Mouse (Mus musculus): Measurements from ENCODE around the gene Wdr24. TPM values are rescaled to one million over a fixed set of nuclear protein-coding genes. Genes with fewer than 3 reads are reported as not detected.

Wdr24 gene
- polyA plus RNA-seq, 1 experiment from 2014 or later, result 24.7 TPM

GRCm38 (mm10) chr17:25832436-25833290 lies 9.2 kb downstream of the Wdr24 start:
- Histone ChIP-seq H3K27ac (ENCODE audit: low read length) (peak overlapping the region; percentile 99), H3K9me3 (replicated peaks; ENCODE audit: control insufficient read depth, low read length) (no peaks in the 10 kb centered on the region), H3K4me3 (replicated peaks; ENCODE audit: low read length) (peak overlapping the region; percentile 90), H3K4me1 (ENCODE audit: control insufficient read depth, insufficient read depth, low read length) (peaks cover 63% of the 10 kb centered on the region), H3K27me3 (ENCODE audit: control insufficient read depth, insufficient read depth, low read length) (no peaks in the 10 kb centered on the region), H3K9ac (ENCODE audit: low read length) (peak overlapping the region; percentile 92), H3K36me3 (ENCODE audit: control insufficient read depth, insufficient read depth, low read length) (peaks cover 22% of the 10 kb centered on the region), H3K4me2 (ENCODE audit: low read depth, low read length) (peak overlapping the region; percentile 88)
- under 1% methylated on average over 77 of the region's 77 CpGs for WGBS
- ATAC-seq (ENCODE audit: insufficient read depth, low FRiP score), result peak; percentile 93

GRCm38 (mm10) chr17:25833291-25833663 lies 9.8 kb downstream of the Wdr24 start, which contains the start of gene Stub1:
TSS of gene Stub1 (minus strand) at chr17:25833404.
- H3K9me3 ChIP-seq (replicated peaks; ENCODE audit: control insufficient read depth, low read length), result no peaks in the 10 kb centered on the region
- H3K36me3 ChIP-seq (ENCODE audit: control insufficient read depth, insufficient read depth, low read length), result peaks cover 20% of the 10 kb centered on the region
- peak within 1 kb of the TSS; percentile 99 for H3K27ac ChIP-seq (ENCODE audit: low read length)
- peak within 1 kb of the TSS; percentile 88 for H3K4me2 ChIP-seq (ENCODE audit: low read depth, low read length)
- H3K4me1 ChIP-seq (ENCODE audit: control insufficient read depth, insufficient read depth, low read length), result peaks cover 62% of the 10 kb centered on the region
- WGBS, result under 1% methylated on average over 24 of the region's 24 CpGs
- H3K9ac ChIP-seq (ENCODE audit: low read length), result peak within 1 kb of the TSS; percentile 92
- no peaks in the 10 kb centered on the region for H3K27me3 ChIP-seq (ENCODE audit: control insufficient read depth, insufficient read depth, low read length)
- peak; percentile 77 for ATAC-seq (ENCODE audit: insufficient read depth, low FRiP score)
- peak within 1 kb of the TSS; percentile 90 for H3K4me3 ChIP-seq (replicated peaks; ENCODE audit: low read length)

DNA sequence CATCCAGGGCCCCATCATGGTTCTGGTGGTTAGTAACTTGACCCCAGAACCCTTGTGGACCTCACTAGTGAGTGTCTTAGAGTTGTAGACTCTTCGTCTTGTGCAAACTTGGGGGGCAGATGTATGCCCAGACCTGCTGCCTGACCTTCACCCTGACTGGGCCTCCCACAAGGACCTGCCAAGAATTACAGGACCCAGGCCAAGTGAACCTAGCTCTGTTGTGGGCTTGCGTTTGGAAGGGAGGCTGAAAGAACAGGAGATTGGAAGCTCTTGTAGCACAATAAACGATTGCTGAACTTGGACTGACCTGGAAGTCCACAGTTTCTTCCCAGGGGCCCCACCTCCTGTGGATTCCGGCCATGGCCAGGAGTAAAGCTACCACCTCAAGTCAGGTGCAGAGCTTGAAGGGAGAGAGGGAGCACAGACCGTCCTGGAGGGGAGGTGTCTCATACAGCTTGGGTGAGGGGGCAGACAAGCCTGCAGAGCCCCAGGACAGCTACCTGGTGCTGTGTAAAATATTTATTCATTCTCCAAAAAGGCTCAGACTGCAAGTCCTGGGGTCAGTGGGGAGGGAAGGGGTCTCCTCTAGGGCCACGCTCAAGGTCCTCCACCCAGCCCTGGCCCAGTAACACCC lies 10.7 kb downstream of the Wdr24 start:
- no peaks in the 10 kb centered on the region for H3K27me3 ChIP-seq (ENCODE audit: control insufficient read depth, insufficient read depth, low read length)
- H3K27ac ChIP-seq (ENCODE audit: low read length), result peak overlapping the region; percentile 99
- H3K9ac ChIP-seq (ENCODE audit: low read length), result peak overlapping the region; percentile 90
- H3K4me1 ChIP-seq (ENCODE audit: control insufficient read depth, insufficient read depth, low read length), result peaks cover 59% of the 10 kb centered on the region
- peak overlapping the region; percentile 90 for H3K4me3 ChIP-seq (replicated peaks; ENCODE audit: low read length)
- 11% methylated on average over 6 of the region's 6 CpGs for WGBS
- no peaks in the 10 kb centered on the region for H3K9me3 ChIP-seq (replicated peaks; ENCODE audit: control insufficient read depth, low read length)
- ATAC-seq (ENCODE audit: insufficient read depth, low FRiP score), result no peak
- H3K36me3 ChIP-seq (ENCODE audit: control insufficient read depth, insufficient read depth, low read length), result peaks cover 24% of the 10 kb centered on the region
- H3K4me2 ChIP-seq (ENCODE audit: low read depth, low read length), result peak overlapping the region; percentile 81

DNA sequence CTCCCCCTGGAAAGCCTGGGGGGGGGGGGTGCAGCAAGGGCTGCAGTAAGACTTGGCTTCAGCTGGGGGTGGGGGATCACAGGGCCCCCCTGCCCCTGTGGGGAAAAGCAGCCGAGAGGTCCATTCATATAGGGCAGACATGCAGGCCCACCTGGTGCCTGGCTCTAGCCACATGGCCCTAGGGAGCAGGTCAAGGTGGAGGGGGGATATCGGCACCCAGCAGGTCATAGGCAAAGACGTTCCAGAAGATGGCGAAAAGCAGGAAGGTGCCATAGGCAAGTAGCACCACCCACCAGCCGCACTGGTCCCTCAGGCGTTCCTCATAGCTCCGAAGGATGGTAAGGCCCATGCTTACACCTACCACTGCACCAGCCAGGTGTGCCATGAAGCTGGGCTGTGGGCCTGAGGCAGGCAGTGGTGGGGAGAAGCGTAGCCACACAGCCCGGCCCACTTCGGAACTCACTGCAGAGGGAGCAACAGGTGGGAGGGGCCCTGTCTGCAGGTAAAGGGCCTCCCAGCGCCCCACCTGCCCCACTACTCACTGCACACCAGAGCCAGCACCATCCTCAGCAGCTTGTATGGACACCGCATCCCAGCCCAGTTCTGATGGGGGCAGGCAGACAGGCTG lies 11.3 kb downstream of the Wdr24 start:
- H3K4me1 ChIP-seq (ENCODE audit: control insufficient read depth, insufficient read depth, low read length), result peaks cover 58% of the 10 kb centered on the region
- H3K9me3 ChIP-seq (replicated peaks; ENCODE audit: control insufficient read depth, low read length), result no peaks in the 10 kb centered on the region
- H3K4me3 ChIP-seq (replicated peaks; ENCODE audit: low read length), result peak overlapping the region; percentile 90
- no peaks in the 10 kb centered on the region for H3K27me3 ChIP-seq (ENCODE audit: control insufficient read depth, insufficient read depth, low read length)
- peak overlapping the region; percentile 81 for H3K4me2 ChIP-seq (ENCODE audit: low read depth, low read length)
- H3K9ac ChIP-seq (ENCODE audit: low read length), result peak overlapping the region; percentile 90
- WGBS, result 75% methylated on average over 12 of the region's 12 CpGs
- ATAC-seq (ENCODE audit: insufficient read depth, low FRiP score), result no peak
- peaks cover 29% of the 10 kb centered on the region for H3K36me3 ChIP-seq (ENCODE audit: control insufficient read depth, insufficient read depth, low read length)
- peak overlapping the region; percentile 99 for H3K27ac ChIP-seq (ENCODE audit: low read length)

GRCm38 (mm10) chr17:25835301-25835700 lies 11.9 kb downstream of the Wdr24 start:
- Histone ChIP-seq H3K27me3 (ENCODE audit: control insufficient read depth, insufficient read depth, low read length) (no peaks in the 10 kb centered on the region), H3K9ac (ENCODE audit: low read length) (no peak overlapping the region), H3K4me2 (ENCODE audit: low read depth, low read length) (peak overlapping the region; percentile 81; the same call in 1 of the 2 replicates), H3K4me3 (replicated peaks; ENCODE audit: low read length) (no peak overlapping the region), H3K4me1 (ENCODE audit: control insufficient read depth, insufficient read depth, low read length) (peaks cover 52% of the 10 kb centered on the region), H3K36me3 (ENCODE audit: control insufficient read depth, insufficient read depth, low read length) (peaks cover 32% of the 10 kb centered on the region), H3K27ac (ENCODE audit: low read length) (no peak overlapping the region), H3K9me3 (replicated peaks; ENCODE audit: control insufficient read depth, low read length) (no peaks in the 10 kb centered on the region)
- 86% methylated on average over 7 of the region's 7 CpGs for WGBS
- ATAC-seq (ENCODE audit: insufficient read depth, low FRiP score), result no peak

DNA sequence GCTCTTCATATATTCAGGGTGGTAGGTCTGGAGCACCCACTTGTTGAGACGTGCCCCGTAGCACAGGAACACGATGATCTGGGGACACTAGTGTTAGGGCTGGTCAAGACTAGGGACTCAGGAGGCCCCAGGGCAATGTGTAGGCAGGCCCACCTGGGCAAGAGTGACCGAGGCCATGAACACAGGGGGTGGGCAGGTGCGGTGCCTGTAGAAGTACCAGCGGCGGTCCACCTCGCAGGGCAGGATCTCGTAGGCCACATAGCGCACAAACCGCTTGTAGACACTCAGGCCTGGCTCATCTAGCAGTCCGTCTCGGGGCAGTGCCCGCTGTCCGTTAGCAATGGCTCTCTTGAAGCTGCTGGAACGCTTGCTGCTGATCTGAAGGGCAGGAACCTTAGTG lies 12.4 kb downstream of the Wdr24 start:
- Histone ChIP-seq H3K27ac (ENCODE audit: low read length) (0 out of 2 replicates have a peak overlapping the region, but pooled peaks have one; percentile 26), H3K4me2 (ENCODE audit: low read depth, low read length) (0 out of 2 replicates have a peak overlapping the region, but pooled peaks have one; percentile 64), H3K4me1 (ENCODE audit: control insufficient read depth, insufficient read depth, low read length) (peaks cover 47% of the 10 kb centered on the region), H3K4me3 (replicated peaks; ENCODE audit: low read length) (0 out of 2 replicates have a peak overlapping the region, but pooled peaks have one; percentile 36), H3K9ac (ENCODE audit: low read length) (0 out of 2 replicates have a peak overlapping the region, but pooled peaks have one; percentile 71), H3K9me3 (replicated peaks; ENCODE audit: control insufficient read depth, low read length) (no peaks in the 10 kb centered on the region), H3K27me3 (ENCODE audit: control insufficient read depth, insufficient read depth, low read length) (no peaks in the 10 kb centered on the region), H3K36me3 (ENCODE audit: control insufficient read depth, insufficient read depth, low read length) (peaks cover 30% of the 10 kb centered on the region)
- ATAC-seq (ENCODE audit: insufficient read depth, low FRiP score), result no peak
- WGBS, result 91% methylated on average over 16 of the region's 16 CpGs

DNA sequence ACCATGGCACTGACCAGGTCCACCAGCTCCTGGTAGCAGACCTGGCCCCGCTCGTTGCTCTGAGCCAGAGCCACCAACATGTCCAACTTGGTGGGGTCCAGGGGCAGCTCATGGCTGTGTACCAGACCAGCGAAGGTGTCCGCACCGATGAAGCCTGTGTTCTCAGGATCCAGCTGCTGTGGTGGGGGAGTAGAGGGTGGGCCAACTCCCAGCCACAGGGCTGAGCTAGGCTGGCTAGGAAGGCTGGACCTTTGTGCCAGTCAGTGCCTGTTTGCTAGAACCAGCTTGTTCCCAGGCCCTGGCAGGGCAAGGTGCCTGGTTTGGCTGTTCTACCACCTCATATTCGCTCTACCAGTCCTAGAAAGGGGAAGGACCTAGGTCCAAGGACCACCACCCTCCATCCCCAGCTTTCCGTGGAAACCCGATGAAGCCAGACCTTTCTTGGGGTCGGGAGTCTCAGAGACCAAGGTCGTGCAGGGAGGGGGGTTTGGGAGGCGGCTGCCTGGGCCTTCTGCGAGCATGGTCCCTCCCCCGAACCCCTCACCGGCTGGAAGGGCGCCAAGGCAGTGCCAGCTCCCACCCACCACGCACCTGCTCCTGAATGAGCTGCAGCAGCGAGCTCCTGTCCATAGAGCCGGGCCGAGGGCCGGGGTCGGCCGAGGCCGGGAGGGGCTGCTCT lies 13.1 kb downstream of the Wdr24 start:
- H3K4me1 ChIP-seq (ENCODE audit: control insufficient read depth, insufficient read depth, low read length), result peaks cover 40% of the 10 kb centered on the region
- no peaks in the 10 kb centered on the region for H3K27me3 ChIP-seq (ENCODE audit: control insufficient read depth, insufficient read depth, low read length)
- H3K4me2 ChIP-seq (ENCODE audit: low read depth, low read length), result peak overlapping the region; percentile 64
- WGBS, result 23% methylated on average over 23 of the region's 23 CpGs
- H3K27ac ChIP-seq (ENCODE audit: low read length), result no peak overlapping the region
- no peaks in the 10 kb centered on the region for H3K9me3 ChIP-seq (replicated peaks; ENCODE audit: control insufficient read depth, low read length)
- peak overlapping the region; percentile 36 for H3K4me3 ChIP-seq (replicated peaks; ENCODE audit: low read length)
- peaks cover 32% of the 10 kb centered on the region for H3K36me3 ChIP-seq (ENCODE audit: control insufficient read depth, insufficient read depth, low read length)
- no peak for ATAC-seq (ENCODE audit: insufficient read depth, low FRiP score)
- peak overlapping the region; percentile 71 for H3K9ac ChIP-seq (ENCODE audit: low read length)

DNA sequence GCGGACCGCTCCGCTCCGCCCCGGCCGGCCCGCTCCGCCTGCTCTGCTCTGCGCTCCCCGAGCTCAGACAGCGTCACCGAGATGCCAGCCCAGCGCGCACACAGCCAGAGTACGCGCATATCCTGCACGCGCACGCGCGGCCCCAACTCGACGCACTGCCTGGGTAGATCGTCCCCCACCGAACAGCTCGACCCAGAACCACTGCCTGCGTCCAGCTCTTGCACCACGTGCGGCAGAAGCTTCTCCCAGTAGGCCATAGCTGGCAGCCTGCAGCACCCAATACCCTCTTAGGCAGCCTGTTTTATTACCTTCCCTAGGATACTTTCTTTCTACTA lies 13.6 kb downstream of the Wdr24 start, which contains the start of gene Rhbdl1:
TSS of gene Rhbdl1 (minus strand) at position 220 of the 335 bp plus-strand sequence.
- peak within 1 kb of the TSS; percentile 36 for H3K4me3 ChIP-seq (replicated peaks; ENCODE audit: low read length)
- ATAC-seq (ENCODE audit: insufficient read depth, low FRiP score), result no peak
- peaks cover 35% of the 10 kb centered on the region for H3K4me1 ChIP-seq (ENCODE audit: control insufficient read depth, insufficient read depth, low read length)
- WGBS, result 3% methylated on average over 29 of the region's 29 CpGs
- no peaks in the 10 kb centered on the region for H3K9me3 ChIP-seq (replicated peaks; ENCODE audit: control insufficient read depth, low read length)
- H3K27me3 ChIP-seq (ENCODE audit: control insufficient read depth, insufficient read depth, low read length), result no peaks in the 10 kb centered on the region
- peak within 1 kb of the TSS; percentile 64 for H3K4me2 ChIP-seq (ENCODE audit: low read depth, low read length)
- peak within 1 kb of the TSS; percentile 71 for H3K9ac ChIP-seq (ENCODE audit: low read length)
- H3K27ac ChIP-seq (ENCODE audit: low read length), result no peak within 1 kb of the TSS
- H3K36me3 ChIP-seq (ENCODE audit: control insufficient read depth, insufficient read depth, low read length), result peaks cover 34% of the 10 kb centered on the region

Measured in stomach, embryonic 16.5 days (tissue).